Mouse (Mus musculus) right cerebral cortex, postnatal 14 days (tissue): ENCODE data around the gene Scgb2a2.
"Not testable (repeated sequence)": the region's sequence is repeated elsewhere in the genome, so short reads cannot be mapped to it uniquely, and the experiment has no call there.

ENCODE experiments used
- DNase-seq: peaks from one replicate; pipeline ENCODE4 v3.0.0; 2022

The Scgb2a2 gene

GRCm38 (mm10) chr19:9847262-9847661 is at the start of gene Scgb2a2:
Scgb2a2 (plus strand) TSS chr19:9847562.
- DNase-seq: no peak

DNA sequence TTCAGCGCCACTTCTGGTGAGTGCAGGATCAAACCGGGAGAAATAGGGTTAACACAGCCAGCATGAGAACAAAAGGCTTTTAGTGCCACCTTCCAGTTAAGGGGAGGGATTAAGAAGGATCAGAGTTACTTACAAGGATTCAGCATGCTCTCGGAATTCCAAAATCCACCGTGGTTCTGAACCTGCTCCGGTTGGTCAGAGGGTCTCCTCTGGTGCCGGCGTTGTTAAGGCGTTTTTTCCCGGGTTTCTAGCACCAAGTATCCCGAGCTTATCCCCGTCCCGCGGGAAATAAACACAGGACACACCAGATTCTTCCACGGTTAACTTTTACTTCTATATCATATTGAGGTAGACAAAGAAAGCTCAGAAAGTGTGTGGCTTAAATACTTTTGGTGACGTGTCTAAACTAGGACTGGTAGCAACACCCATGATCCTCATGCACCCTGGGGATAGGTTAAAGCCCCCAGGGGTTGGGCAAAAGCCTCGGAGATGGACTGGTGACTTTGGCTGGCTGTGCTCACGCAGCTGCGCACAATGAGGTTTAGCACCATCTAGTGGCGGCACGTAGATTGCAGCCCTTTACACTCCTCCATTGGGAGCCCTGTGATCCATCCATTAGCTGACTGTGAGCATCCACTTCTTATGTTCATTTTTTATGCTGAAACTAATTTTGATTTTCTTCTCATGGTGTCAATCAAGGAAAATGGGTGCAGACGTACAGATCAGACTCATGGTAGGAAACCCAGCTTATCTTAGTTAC is 10.6 kb upstream of the Scgb2a2 start:
- DNase-seq: peak; percentile 65

GRCm38 (mm10) chr19:9837341-9837715 is 10.0 kb upstream of the Scgb2a2 start:
- no peak for DNase-seq

DNA sequence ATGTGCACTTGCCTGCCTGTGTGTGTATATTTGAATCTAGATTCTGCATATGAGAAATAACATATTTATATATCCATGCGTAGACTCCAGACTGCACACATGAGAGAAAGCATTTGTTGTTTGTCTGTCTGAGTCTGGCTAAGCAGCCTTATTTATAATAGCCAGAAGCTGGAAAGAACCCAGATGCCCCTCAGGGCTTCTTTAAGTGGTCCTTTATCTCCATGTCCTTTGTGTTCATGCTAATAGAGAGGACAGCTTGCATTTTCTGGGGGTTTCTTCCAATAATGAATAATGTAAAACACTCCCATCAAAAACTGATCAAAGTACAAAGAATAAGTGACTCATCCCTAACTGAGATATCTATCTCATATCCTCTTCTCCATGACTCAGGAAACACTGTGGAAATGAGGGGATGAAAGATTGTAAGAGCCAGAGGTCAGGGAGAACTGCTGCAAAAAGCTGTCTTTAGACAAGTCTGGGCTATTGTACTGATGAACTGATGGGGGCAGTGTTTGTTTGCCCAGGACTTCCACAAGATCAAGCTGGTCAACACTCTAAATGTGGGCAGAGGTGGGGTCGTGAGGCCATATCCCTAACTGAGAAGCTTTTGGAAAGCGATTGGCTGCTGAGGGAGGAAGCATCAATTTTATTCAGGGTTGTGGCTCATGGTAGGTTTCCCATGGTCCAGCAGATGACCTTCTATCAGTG is 2.2 kb downstream of the Scgb2a2 start:
- DNase-seq: not testable (repeated sequence)

GRCm38 (mm10) chr19:9860821-9861220 is 13.5 kb downstream of the Scgb2a2 start:
- DNase-seq: not testable (repeated sequence)

- no peak for DNase-seq
These were observed 17.5 kb downstream of the Scgb2a2 start for GRCm38 (mm10) chr19:9864856-9865255.

DNA sequence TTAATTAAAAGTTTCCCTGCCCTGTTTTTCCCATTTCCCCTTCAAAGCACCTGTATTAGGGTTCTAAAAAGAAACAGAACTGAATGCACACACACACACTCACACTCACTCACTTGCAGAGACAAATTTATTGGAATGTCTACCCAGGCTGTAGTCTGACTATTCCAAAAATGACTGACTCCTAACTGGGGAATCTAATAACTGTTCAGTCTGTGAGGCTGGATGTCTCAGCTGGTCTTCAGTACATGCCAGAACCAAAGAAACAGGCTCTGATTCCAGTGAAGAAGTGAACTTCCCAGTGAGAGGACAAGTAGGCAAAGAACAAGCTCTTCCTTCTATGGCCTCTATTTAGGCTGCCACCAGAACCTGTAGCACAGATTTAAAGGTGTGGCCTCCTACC is 18.1 kb downstream of the Scgb2a2 start:
- DNase-seq: no peak

- DNase-seq: no peak
These were observed 30.9 kb downstream of the Scgb2a2 start for GRCm38 (mm10) chr19:9878186-9878835.

DNA sequence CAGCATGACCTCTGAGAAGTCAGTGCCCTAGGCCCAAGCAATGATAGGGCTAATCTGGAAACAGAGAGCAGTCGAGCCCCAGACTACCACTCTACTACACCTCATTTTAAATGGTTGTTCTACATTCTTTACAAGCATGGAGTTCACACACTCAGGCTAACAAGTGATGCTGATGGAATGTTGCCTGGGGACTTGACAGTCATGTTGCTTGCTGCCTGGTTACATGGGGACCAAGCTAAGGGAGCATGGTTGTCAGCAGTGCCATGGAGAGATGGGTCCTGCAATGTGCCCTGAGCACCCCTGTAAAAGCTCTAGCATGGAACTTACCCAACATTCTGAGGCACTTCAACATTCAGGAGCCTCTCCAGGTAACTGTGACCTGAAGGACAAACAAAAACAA is 39.0 kb downstream of the Scgb2a2 start:
- DNase-seq: no peak

- DNase-seq: no peak
These were observed 39.4 kb downstream of the Scgb2a2 start for GRCm38 (mm10) chr19:9886771-9887170.

- DNase-seq: no peak
These were observed 48.7 kb downstream of the Scgb2a2 start for GRCm38 (mm10) chr19:9896067-9896466.

- DNase-seq: no peak
These were observed 51.1 kb downstream of the Scgb2a2 start for GRCm38 (mm10) chr19:9898339-9899066.

DNA sequence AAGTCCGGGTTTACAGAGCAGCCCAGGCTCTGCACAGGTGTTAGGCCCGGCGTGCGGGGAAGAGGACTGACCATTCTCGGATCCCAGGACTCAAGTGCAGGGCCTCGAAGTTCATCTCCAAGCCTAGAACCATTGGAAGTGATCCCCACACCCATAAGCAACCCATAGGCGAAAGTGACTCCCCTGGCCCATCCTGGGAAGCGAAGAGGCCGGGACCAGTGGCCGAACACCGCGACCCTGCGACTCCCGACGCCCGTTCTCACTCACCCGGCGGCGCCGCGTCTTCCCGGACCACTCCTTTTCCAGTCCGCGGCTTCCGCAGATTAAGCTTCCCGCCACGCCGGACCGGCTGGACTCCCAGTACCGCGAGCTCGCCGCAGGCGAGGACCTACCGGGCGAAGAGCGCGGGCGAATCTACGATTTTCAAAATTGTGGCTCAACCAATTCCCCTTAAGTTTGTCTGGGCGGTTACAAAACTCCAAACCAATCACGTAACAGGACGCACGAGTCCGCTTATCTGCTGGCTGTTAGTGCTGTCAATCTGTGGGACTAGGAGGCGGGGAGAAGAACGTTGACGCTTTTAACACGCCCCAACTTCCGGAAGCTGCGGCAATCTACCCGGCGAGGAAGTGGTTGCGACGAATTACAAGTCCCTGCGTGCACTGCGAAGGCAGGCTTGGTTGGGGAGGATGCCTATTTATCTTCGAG is 51.9 kb downstream of the Scgb2a2 start, which contains the start of gene Incenp:
TSS of gene Incenp (minus strand) at position 480 of the 708 bp plus-strand sequence.
- peak; percentile 85 for DNase-seq

DNA sequence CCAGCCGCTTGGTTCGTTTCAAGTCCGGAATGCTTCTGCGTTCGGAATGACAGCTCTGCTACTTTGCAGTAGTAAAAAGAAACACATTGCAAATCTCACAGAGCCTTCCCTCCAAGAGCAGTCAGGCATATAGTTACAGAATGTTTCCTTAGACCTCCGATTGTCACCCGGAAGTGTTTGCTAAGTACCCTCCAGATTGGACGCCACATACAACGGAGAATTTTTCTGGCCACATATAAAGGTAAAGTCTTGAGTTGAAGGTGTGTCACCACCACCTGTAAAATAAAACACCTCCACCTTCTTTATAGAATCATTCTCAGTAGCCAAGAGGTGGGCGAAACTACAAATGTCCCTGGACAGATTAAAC is 52.4 kb downstream of the Scgb2a2 start:
- no peak for DNase-seq

DNA sequence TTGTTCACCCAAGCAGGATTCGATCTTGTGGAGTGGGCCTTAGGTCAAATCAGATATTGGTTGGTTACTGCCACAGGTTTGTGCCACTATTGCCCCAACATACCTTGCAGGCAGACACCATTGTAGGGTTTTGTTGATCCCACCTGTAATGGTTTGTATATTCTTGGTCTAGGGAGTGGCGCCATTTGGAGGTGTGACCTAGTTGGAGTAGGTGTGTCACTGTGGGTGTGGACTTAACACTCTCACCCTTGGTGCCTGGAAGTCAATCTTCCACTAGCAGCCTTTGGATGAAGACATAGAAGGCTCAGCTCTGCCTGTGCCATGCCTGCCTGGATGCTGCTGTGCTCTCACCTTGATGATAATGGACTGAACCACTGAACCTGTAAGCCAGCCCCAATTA is 53.3 kb downstream of the Scgb2a2 start:
- not testable (repeated sequence) for DNase-seq
